Mouse (Mus musculus): ENCODE data around the gene Gm4869. TPM values are rescaled to one million over a fixed set of nuclear protein-coding genes. Genes with fewer than 3 reads are reported as not detected.
A peak's percentile ranks its signal among the peaks of the same experiment; 100 is the strongest.

Gm4869 gene
- total and polyA plus RNA-seq, 2 experiments from 2014 or later: not detected

GRCm38 (mm10) chr5:140408801-140409200 is 36.6 kb upstream of the Gm4869 start:
- Histone ChIP-seq H3K4me2 (ENCODE audit: low read depth, low read length) (no peak overlapping the region), H3K4me3 (ENCODE audit: low read depth, low read length) (no peak overlapping the region), H3K9me3 (replicated peaks; ENCODE audit: control insufficient read depth, low read length) (no peaks in the 10 kb centered on the region), H3K27ac (ENCODE audit: low read depth) (no peak overlapping the region), H3K9ac (replicated peaks; ENCODE audit: low read depth, low read length) (no peak overlapping the region), H3K4me1 (ENCODE audit: control insufficient read depth, insufficient read depth) (no peaks in the 10 kb centered on the region), H3K27me3 (ENCODE audit: control insufficient read depth, insufficient read depth, low read length) (no peaks in the 10 kb centered on the region), H3K36me3 (replicated peaks; ENCODE audit: control insufficient read depth, insufficient read depth, low read length) (no peaks in the 10 kb centered on the region)
- ATAC-seq (ENCODE audit: insufficient read depth, low read depth): no peak
- TF ChIP-seq CTCF (IDR thresholded peaks at IDR 0.05; ENCODE audit: low read depth) (no peak), EP300 (IDR thresholded peaks at IDR 0.05; ENCODE audit: low read depth) (no peak)
- DNase-seq (ENCODE audit: low spot score): no peak

GRCm38 (mm10) chr5:140411339-140411738 is 34.1 kb upstream of the Gm4869 start:
- H3K27me3 ChIP-seq (ENCODE audit: control insufficient read depth, insufficient read depth, low read length): no peaks in the 10 kb centered on the region
- H3K9ac ChIP-seq (replicated peaks; ENCODE audit: low read depth, low read length): no peak overlapping the region
- no peak overlapping the region for H3K4me2 ChIP-seq (ENCODE audit: low read depth, low read length)
- no peak overlapping the region for H3K4me3 ChIP-seq (ENCODE audit: low read depth, low read length)
- TF ChIP-seq EP300 (IDR thresholded peaks at IDR 0.05; ENCODE audit: low read depth): no peak
- TF ChIP-seq CTCF (IDR thresholded peaks at IDR 0.05; ENCODE audit: low read depth): peak; percentile 60
- H3K4me1 ChIP-seq (ENCODE audit: control insufficient read depth, insufficient read depth): no peaks in the 10 kb centered on the region
- 27% methylated on average over 8 of the region's 8 CpGs for WGBS
- no peaks in the 10 kb centered on the region for H3K36me3 ChIP-seq (replicated peaks; ENCODE audit: control insufficient read depth, insufficient read depth, low read length)
- ATAC-seq (ENCODE audit: insufficient read depth, low read depth) (peak; percentile 49; the same call in 1 of the 2 replicates), DNase-seq (ENCODE audit: low spot score) (no peak)
- no peaks in the 10 kb centered on the region for H3K9me3 ChIP-seq (replicated peaks; ENCODE audit: control insufficient read depth, low read length)
- H3K27ac ChIP-seq (ENCODE audit: low read depth): no peak overlapping the region

- WGBS: 50% methylated on average over 4 of the region's 4 CpGs
- ATAC-seq (ENCODE audit: insufficient read depth, low read depth): no peak
- H3K36me3 ChIP-seq (replicated peaks; ENCODE audit: control insufficient read depth, insufficient read depth, low read length): no peaks in the 10 kb centered on the region
Measured at GRCm38 (mm10) chr5:140414647-140415046, 30.8 kb upstream of the Gm4869 start.

GRCm38 (mm10) chr5:140418106-140418488 is 27.3 kb upstream of the Gm4869 start:
- H3K4me2 ChIP-seq (ENCODE audit: low read depth, low read length): peak overlapping the region; percentile 85
- no peak for TF ChIP-seq CTCF (IDR thresholded peaks at IDR 0.05; ENCODE audit: low read depth)
- TF ChIP-seq EP300 (IDR thresholded peaks at IDR 0.05; ENCODE audit: low read depth): no peak
- under 1% methylated on average over 12 of the region's 12 CpGs for WGBS
- peaks cover 15% of the 10 kb centered on the region for H3K4me1 ChIP-seq (ENCODE audit: control insufficient read depth, insufficient read depth)
- DNase-seq (ENCODE audit: low spot score) (no peak), ATAC-seq (ENCODE audit: insufficient read depth, low read depth) (no peak)
- H3K9me3 ChIP-seq (replicated peaks; ENCODE audit: control insufficient read depth, low read length): no peaks in the 10 kb centered on the region
- H3K9ac ChIP-seq (replicated peaks; ENCODE audit: low read depth, low read length): peak overlapping the region; percentile 82
- H3K27me3 ChIP-seq (ENCODE audit: control insufficient read depth, insufficient read depth, low read length): no peaks in the 10 kb centered on the region
- H3K36me3 ChIP-seq (replicated peaks; ENCODE audit: control insufficient read depth, insufficient read depth, low read length): no peaks in the 10 kb centered on the region
- peak overlapping the region; percentile 90 for H3K27ac ChIP-seq (ENCODE audit: low read depth)
- peak overlapping the region; percentile 80 for H3K4me3 ChIP-seq (ENCODE audit: low read depth, low read length)

More at GRCm38 (mm10) chr5:140414647-140415046, 30.8 kb upstream of the Gm4869 start:
- H3K27me3 ChIP-seq (ENCODE audit: control insufficient read depth, insufficient read depth, low read length): no peaks in the 10 kb centered on the region
- no peak for DNase-seq (ENCODE audit: low spot score)
- no peak for TF ChIP-seq CTCF (IDR thresholded peaks at IDR 0.05; ENCODE audit: low read depth)
- no peak for TF ChIP-seq EP300 (IDR thresholded peaks at IDR 0.05; ENCODE audit: low read depth)
- H3K4me2 ChIP-seq (ENCODE audit: low read depth, low read length): no peak overlapping the region
- H3K27ac ChIP-seq (ENCODE audit: low read depth): no peak overlapping the region
- H3K4me1 ChIP-seq (ENCODE audit: control insufficient read depth, insufficient read depth): no peaks in the 10 kb centered on the region
- H3K4me3 ChIP-seq (ENCODE audit: low read depth, low read length): no peak overlapping the region
- H3K9ac ChIP-seq (replicated peaks; ENCODE audit: low read depth, low read length): no peak overlapping the region
- H3K9me3 ChIP-seq (replicated peaks; ENCODE audit: control insufficient read depth, low read length): no peaks in the 10 kb centered on the region

GRCm38 (mm10) chr5:140418489-140419441 is 26.7 kb upstream of the Gm4869 start, which contains the start of gene Eif3b:
Gene Eif3b, plus strand, starts transcription at chr5:140419328.
- peak within 1 kb of the TSS; percentile 80 for H3K4me3 ChIP-seq (ENCODE audit: low read depth, low read length)
- H3K4me2 ChIP-seq (ENCODE audit: low read depth, low read length): peak within 1 kb of the TSS; percentile 85
- H3K4me1 ChIP-seq (ENCODE audit: control insufficient read depth, insufficient read depth): peaks cover 15% of the 10 kb centered on the region
- H3K27me3 ChIP-seq (ENCODE audit: control insufficient read depth, insufficient read depth, low read length): no peaks in the 10 kb centered on the region
- peak within 1 kb of the TSS; percentile 90 for H3K27ac ChIP-seq (ENCODE audit: low read depth)
- no peaks in the 10 kb centered on the region for H3K36me3 ChIP-seq (replicated peaks; ENCODE audit: control insufficient read depth, insufficient read depth, low read length)
- DNase-seq (ENCODE audit: low spot score): peak; percentile 95
- TF ChIP-seq EP300 (IDR thresholded peaks at IDR 0.05; ENCODE audit: low read depth): no peak
- TF ChIP-seq CTCF (IDR thresholded peaks at IDR 0.05; ENCODE audit: low read depth): peak; percentile 23; the same call in 1 of the 2 replicates
- no peaks in the 10 kb centered on the region for H3K9me3 ChIP-seq (replicated peaks; ENCODE audit: control insufficient read depth, low read length)
- peak within 1 kb of the TSS; percentile 82 for H3K9ac ChIP-seq (replicated peaks; ENCODE audit: low read depth, low read length)
- WGBS: under 1% methylated on average over 65 of the region's 65 CpGs
- ATAC-seq (ENCODE audit: insufficient read depth, low read depth): peak; percentile 91
